Mouse (Mus musculus) intestine, postnatal 0 days (tissue): ENCODE measurements around the gene St7. TPM values are rescaled to one million over a fixed set of nuclear protein-coding genes. Genes with fewer than 3 reads are reported as not detected.

Experiments used
- ATAC-seq: fragments of 200-750 bp; cut with Nextera tagmentation; 2 replicates; pipeline ENCODE4 v1.8.0; 2017; ENCODE audit warnings: mild to moderate bottlenecking, moderate TSS enrichment, moderate library complexity
- H3K27ac ChIP-seq: fragments of 300-500 bp; sonication (generic); 2 replicates; pipeline ENCODE4 v1.5.1; 2014; ENCODE audit warnings: mild to moderate bottlenecking, low read depth, low read length, moderate library complexity
- H3K27me3 ChIP-seq: fragments of 300-500 bp; sonication (generic); replicated peaks from 2 replicates; pipeline ENCODE4 v1.6.1; 2014; ENCODE audit warnings: low read length, mixed read lengths; ENCODE audit not compliant: control insufficient read depth, insufficient read depth
- H3K36me3 ChIP-seq: fragments of 300-500 bp; sonication (generic); 2 replicates; pipeline ENCODE4 v1.6.1; 2014; ENCODE audit warnings: mild to moderate bottlenecking, moderate library complexity; ENCODE audit not compliant: control insufficient read depth, insufficient read depth
- H3K4me1 ChIP-seq: fragments of 300-500 bp; sonication (generic); replicated peaks from 2 replicates; pipeline ENCODE4 v1.6.1; 2014; ENCODE audit warnings: antibody characterized with exemption, low read length, mixed read lengths; ENCODE audit not compliant: control insufficient read depth, insufficient read depth
- H3K4me2 ChIP-seq: fragments of 300-500 bp; sonication (generic); replicated peaks from 2 replicates; pipeline ENCODE4 v1.6.1; 2014; ENCODE audit warnings: low read depth, mild to moderate bottlenecking, moderate library complexity
- H3K4me3 ChIP-seq: fragments of 300-500 bp; sonication (generic); 2 replicates; pipeline ENCODE4 v1.5.1; 2014; ENCODE audit warnings: low read depth, low read length
- H3K9ac ChIP-seq: fragments of 300-500 bp; sonication (generic); 2 replicates; pipeline ENCODE4 v1.6.1; 2014; ENCODE audit warnings: mild to moderate bottlenecking, low read depth, low read length
- H3K9me3 ChIP-seq: fragments of 300-500 bp; sonication (generic); 2 replicates; pipeline ENCODE4 v1.6.1; 2016; ENCODE audit warnings: mixed run types; ENCODE audit not compliant: control insufficient read depth
- CTCF ChIP-seq: sonication (generic); IDR thresholded peaks from 2 replicates; pipeline ENCODE4 v1.5.1; 2016; ENCODE audit warnings: low read depth, mild to moderate bottlenecking, control low read depth, antibody characterized with exemption, moderate library complexity
- WGBS: fragments of 180-500 bp; shearing (Covaris S2); extraction: QIAGEN DNeasy Blood & Tissue Kit; methylation state at CpG from one replicate; pipeline ENCODE4 v1.1.7; 2014; 5-methylcytosine and 5-hydroxymethylcytosine counted together
- polyA plus RNA-seq: library from polyadenylated mRNA; unstranded; fragments of >200 nt; fragmentation: Nextera tagmentation; extraction: Ambion mirVana; gene quantifications from 2 replicates; pipeline ENCODE4 v1.2.1, GENCODE M21; 2015

St7 gene
- polyA plus RNA-seq, 1 experiment from 2014 or later: 11.2 TPM

DNA sequence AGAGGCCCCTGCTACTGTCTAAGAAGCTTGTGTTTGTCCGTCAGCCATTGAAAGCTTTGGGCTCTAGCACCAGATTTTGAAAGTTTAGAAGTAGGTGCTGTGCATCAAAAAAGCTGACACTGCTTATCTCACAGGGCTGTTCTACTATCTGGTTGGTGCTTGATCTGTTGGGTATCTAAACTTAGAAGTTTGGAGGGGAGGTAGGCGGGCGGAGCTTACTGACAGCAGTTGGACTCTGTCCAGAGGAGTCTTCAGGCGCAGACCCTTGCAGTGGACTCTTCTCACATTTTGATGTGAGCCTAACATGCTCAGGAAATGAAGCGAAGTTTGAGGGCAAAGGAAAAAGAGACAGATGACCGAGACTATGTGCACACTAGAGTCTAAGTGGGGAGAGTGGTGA, 48.9 kb downstream of the St7 start:
- no peak for TF ChIP-seq CTCF
- 93% methylated on average over 6 of the region's 6 CpGs for WGBS
- no peak overlapping the region for H3K9ac ChIP-seq

GRCm38 (mm10) chr6:17742209-17742608, 49.5 kb downstream of the St7 start:
- no peaks in the 10 kb centered on the region for H3K4me1 ChIP-seq
- no peak overlapping the region for H3K9ac ChIP-seq
- H3K4me3 ChIP-seq: no peak overlapping the region
- H3K9me3 ChIP-seq: no peaks in the 10 kb centered on the region
- no peak overlapping the region for H3K27ac ChIP-seq
- no peak overlapping the region for H3K4me2 ChIP-seq
- TF ChIP-seq CTCF: no peak
- 92% methylated on average over 4 of the region's 4 CpGs for WGBS
- no peaks in the 10 kb centered on the region for H3K27me3 ChIP-seq
- no peaks in the 10 kb centered on the region for H3K36me3 ChIP-seq
- ATAC-seq: no peak

More for the DNA sequence above, 48.9 kb downstream of the St7 start:
- no peak overlapping the region for H3K27ac ChIP-seq
- no peaks in the 10 kb centered on the region for H3K36me3 ChIP-seq
- no peaks in the 10 kb centered on the region for H3K9me3 ChIP-seq
- no peak overlapping the region for H3K4me2 ChIP-seq
- no peaks in the 10 kb centered on the region for H3K27me3 ChIP-seq
- no peaks in the 10 kb centered on the region for H3K4me1 ChIP-seq
- no peak for ATAC-seq
- H3K4me3 ChIP-seq: no peak overlapping the region

GRCm38 (mm10) chr6:17743325-17743724, 50.6 kb downstream of the St7 start:
- no peak overlapping the region for H3K4me3 ChIP-seq
- no peaks in the 10 kb centered on the region for H3K9me3 ChIP-seq
- 77% methylated on average over 4 of the region's 4 CpGs for WGBS
- H3K27me3 ChIP-seq: no peaks in the 10 kb centered on the region
- no peak overlapping the region for H3K4me2 ChIP-seq
- no peak overlapping the region for H3K9ac ChIP-seq
- H3K4me1 ChIP-seq: no peaks in the 10 kb centered on the region
- no peak overlapping the region for H3K27ac ChIP-seq
- TF ChIP-seq CTCF: no peak
- no peak for ATAC-seq
- H3K36me3 ChIP-seq: no peaks in the 10 kb centered on the region

- no peak for TF ChIP-seq CTCF
Observed at GRCm38 (mm10) chr6:17747724-17748123, 55.0 kb downstream of the St7 start.

DNA sequence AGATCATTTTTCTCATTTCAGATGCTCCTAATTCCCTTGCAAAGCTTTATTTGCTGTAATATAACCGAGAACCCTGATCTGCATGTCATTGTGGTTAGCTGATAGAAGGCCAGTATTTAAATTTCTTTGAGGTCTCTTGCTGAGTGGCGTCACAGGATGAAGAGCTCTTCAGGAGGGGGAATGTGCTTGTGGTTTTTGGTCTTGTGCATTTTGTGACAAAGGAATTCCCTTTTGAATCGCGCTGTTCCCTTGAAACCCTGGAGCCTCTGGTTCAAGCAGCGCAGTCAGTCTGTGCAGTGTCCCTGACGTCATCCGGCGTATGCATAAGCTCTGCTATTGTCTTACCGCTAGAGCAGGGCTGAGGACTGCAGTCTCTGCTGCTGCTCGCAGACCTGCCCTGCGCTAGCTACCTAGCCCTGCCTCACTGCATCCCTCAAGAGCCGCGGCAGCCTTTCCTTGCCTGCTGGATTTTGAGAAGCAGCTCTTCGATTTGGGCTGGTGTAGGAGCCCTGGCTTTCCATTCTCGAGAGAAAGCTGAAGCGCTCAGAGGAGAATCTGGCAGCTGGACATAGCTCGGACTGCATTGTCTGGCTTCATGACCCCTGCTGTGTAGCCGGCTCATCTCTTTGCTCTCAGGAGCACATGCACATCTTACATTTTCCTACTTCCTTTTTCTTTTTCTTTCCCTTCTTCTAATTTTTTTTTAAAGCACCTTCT, 56.3 kb downstream of the St7 start:
- no peaks in the 10 kb centered on the region for H3K4me1 ChIP-seq
- H3K4me2 ChIP-seq: peak overlapping the region; percentile 60
- 12% methylated on average over 18 of the region's 18 CpGs for WGBS
- ATAC-seq: peak; percentile 87
- no peak overlapping the region for H3K9ac ChIP-seq
- H3K9me3 ChIP-seq: no peaks in the 10 kb centered on the region
- H3K27me3 ChIP-seq: no peaks in the 10 kb centered on the region
- no peaks in the 10 kb centered on the region for H3K36me3 ChIP-seq
- 0 out of 2 replicates have a peak, but pooled peaks have one; percentile 33 for TF ChIP-seq CTCF
- peak overlapping the region; percentile 21 for H3K4me3 ChIP-seq
- no peak overlapping the region for H3K27ac ChIP-seq

More at GRCm38 (mm10) chr6:17747724-17748123, 55.0 kb downstream of the St7 start:
- Histone ChIP-seq H3K36me3 (no peaks in the 10 kb centered on the region), H3K27me3 (no peaks in the 10 kb centered on the region), H3K9ac (no peak overlapping the region), H3K4me3 (no peak overlapping the region), H3K4me2 (no peak overlapping the region), H3K27ac (no peak overlapping the region), H3K9me3 (no peaks in the 10 kb centered on the region), H3K4me1 (no peaks in the 10 kb centered on the region)
- ATAC-seq: no peak
- 85% methylated on average over 13 of the region's 13 CpGs for WGBS

DNA sequence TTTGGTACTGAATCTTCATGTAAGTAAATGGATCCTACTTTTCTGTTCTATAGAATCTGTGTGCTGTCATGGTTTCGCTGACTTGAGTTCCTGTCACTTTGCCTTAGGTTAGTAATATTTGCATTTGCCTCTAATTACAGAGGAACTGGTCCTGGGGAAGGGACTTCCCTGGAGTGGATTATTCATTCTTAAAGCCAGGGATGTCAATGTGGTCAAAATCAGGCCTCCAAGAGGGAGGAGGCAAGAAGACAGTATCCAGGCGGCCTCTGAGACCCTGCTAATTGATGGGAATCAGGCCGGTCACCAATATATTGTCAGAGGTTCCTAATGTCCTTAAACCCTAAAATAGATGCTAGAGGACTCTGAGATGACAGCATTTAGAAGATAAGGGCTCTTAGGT, 56.9 kb downstream of the St7 start:
- no peaks in the 10 kb centered on the region for H3K36me3 ChIP-seq
- TF ChIP-seq CTCF: no peak
- H3K4me2 ChIP-seq: no peak overlapping the region; the same call in 1 of the 2 replicates
- 78% methylated on average over 3 of the region's 3 CpGs for WGBS
- H3K9ac ChIP-seq: no peak overlapping the region
- H3K27me3 ChIP-seq: no peaks in the 10 kb centered on the region
- ATAC-seq: no peak
- no peak overlapping the region for H3K27ac ChIP-seq
- H3K9me3 ChIP-seq: no peaks in the 10 kb centered on the region
- no peaks in the 10 kb centered on the region for H3K4me1 ChIP-seq
- no peak overlapping the region for H3K4me3 ChIP-seq
